Mouse (Mus musculus): ENCODE data around the gene Tex30. TPM values are rescaled to one million over a fixed set of nuclear protein-coding genes. Genes with fewer than 3 reads are reported as not detected.

Gene Tex30
- 10.7 and 11.3 TPM in 2 replicates for polyA plus RNA-seq (2012; rRNA removed)

- TF ChIP-seq CTCF (IDR thresholded peaks at IDR 0.05; ENCODE audit: borderline replicate concordance, insufficient read depth, low read depth, low read length) (no peak), POLR2A (IDR thresholded peaks at IDR 0.05; ENCODE audit: borderline replicate concordance, insufficient read depth, low read length) (peak; percentile 63; the same call in 1 of the 2 replicates)
- peak within 1 kb of the TSS; percentile 95 for H3K4me3 ChIP-seq (replicated peaks; ENCODE audit: insufficient read depth, low read depth, low read length)
- DNase-seq, result peak; percentile 92 to 93
- no peaks in the 10 kb centered on the region for H3K4me1 ChIP-seq (ENCODE audit: control insufficient read depth, insufficient read depth, low read length)
- WGBS, result under 1% methylated on average over 55 of the region's 55 CpGs
- H3K27me3 ChIP-seq (ENCODE audit: control insufficient read depth, insufficient read depth, low read length), result no peaks in the 10 kb centered on the region
- H3K27ac ChIP-seq (ENCODE audit: insufficient read depth, low read length), result peak within 1 kb of the TSS; percentile 68; the same call in 1 of the 2 replicates
Measured at GRCm38 (mm10) chr1:44102259-44102717, at the start of gene Tex30. Gene Tex30, minus strand, starts transcription at chr1:44102441.

GRCm38 (mm10) chr1:44148706-44149105, 46.5 kb upstream of the Tex30 start:
- no peak for TF ChIP-seq CTCF (IDR thresholded peaks at IDR 0.05; ENCODE audit: borderline replicate concordance, insufficient read depth, low read depth, low read length)
- TF ChIP-seq POLR2A (IDR thresholded peaks at IDR 0.05; ENCODE audit: borderline replicate concordance, insufficient read depth, low read length), result no peak
- 6% methylated on average over 6 of the region's 6 CpGs for WGBS

GRCm38 (mm10) chr1:44147563-44148381, 45.5 kb upstream of the Tex30 start, which contains the start of gene Ercc5:
Gene Ercc5, plus strand, starts transcription at chr1:44147744.
- TF ChIP-seq POLR2A (IDR thresholded peaks at IDR 0.05; ENCODE audit: borderline replicate concordance, insufficient read depth, low read length) (peak; percentile 89), CTCF (IDR thresholded peaks at IDR 0.05; ENCODE audit: borderline replicate concordance, insufficient read depth, low read depth, low read length) (0 out of 2 replicates have a peak, but pooled peaks have one; percentile 0)
- DNase-seq, result peak; percentile 87 to 88
- no peaks in the 10 kb centered on the region for H3K4me1 ChIP-seq (ENCODE audit: control insufficient read depth, insufficient read depth, low read length)
- H3K27ac ChIP-seq (ENCODE audit: insufficient read depth, low read length), result peak within 1 kb of the TSS; percentile 81
- under 1% methylated on average over 66 of the region's 66 CpGs for WGBS
- no peaks in the 10 kb centered on the region for H3K27me3 ChIP-seq (ENCODE audit: control insufficient read depth, insufficient read depth, low read length)
- H3K4me3 ChIP-seq (replicated peaks; ENCODE audit: insufficient read depth, low read depth, low read length), result peak within 1 kb of the TSS; percentile 79

More at GRCm38 (mm10) chr1:44148706-44149105, 46.5 kb upstream of the Tex30 start:
- Histone ChIP-seq H3K27me3 (ENCODE audit: control insufficient read depth, insufficient read depth, low read length) (no peaks in the 10 kb centered on the region), H3K27ac (ENCODE audit: insufficient read depth, low read length) (no peak overlapping the region), H3K4me1 (ENCODE audit: control insufficient read depth, insufficient read depth, low read length) (no peaks in the 10 kb centered on the region), H3K4me3 (replicated peaks; ENCODE audit: insufficient read depth, low read depth, low read length) (peak overlapping the region; percentile 57)
- no peak for DNase-seq

DNA sequence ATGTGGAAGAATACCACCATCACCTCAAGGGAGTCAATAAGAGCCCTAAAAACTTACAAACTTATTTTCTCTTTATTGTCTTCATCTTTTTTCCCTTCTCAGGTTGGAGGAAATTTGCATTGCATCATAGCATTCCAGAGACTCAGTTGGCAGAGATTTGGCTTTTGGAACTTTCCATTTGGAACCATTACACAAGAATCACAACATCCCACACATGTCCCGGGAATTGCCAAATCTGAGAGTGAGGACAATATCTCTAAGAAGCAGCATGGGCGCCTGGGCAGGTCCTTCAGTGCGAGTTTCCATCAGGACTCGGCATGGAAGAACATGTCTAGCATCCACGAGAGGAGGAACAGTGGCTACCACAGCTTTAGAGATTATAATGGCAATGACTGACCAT, 40.5 kb upstream of the Tex30 start:
- Histone ChIP-seq H3K27me3 (ENCODE audit: control insufficient read depth, insufficient read depth, low read length) (no peaks in the 10 kb centered on the region), H3K4me1 (ENCODE audit: control insufficient read depth, insufficient read depth, low read length) (no peaks in the 10 kb centered on the region), H3K27ac (ENCODE audit: insufficient read depth, low read length) (no peak overlapping the region), H3K4me3 (replicated peaks; ENCODE audit: insufficient read depth, low read depth, low read length) (no peak overlapping the region)
- 88% methylated on average over 5 of the region's 5 CpGs for WGBS
- no peak for TF ChIP-seq CTCF (IDR thresholded peaks at IDR 0.05; ENCODE audit: borderline replicate concordance, insufficient read depth, low read depth, low read length)
- TF ChIP-seq POLR2A (IDR thresholded peaks at IDR 0.05; ENCODE audit: borderline replicate concordance, insufficient read depth, low read length), result no peak
- no peak for DNase-seq

DNA sequence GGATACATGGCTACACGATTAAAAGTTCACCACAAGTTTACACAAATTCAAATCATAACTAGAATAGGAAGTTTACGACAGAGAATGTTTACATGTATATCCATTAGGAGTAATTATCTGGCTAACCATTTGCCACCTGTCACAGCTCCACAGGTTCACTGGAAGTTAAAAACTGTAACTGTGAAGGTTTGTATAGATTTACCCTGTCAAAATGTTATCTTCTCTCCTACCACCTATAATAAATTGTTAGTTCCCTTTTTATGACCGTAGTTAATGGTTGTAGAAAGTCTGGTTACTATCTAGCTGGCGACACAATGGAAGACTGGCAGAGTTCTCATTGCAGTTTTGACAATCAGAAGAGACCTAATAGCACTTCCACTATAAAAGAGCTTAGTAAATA, 38.0 kb upstream of the Tex30 start:
- 92% methylated on average over 4 of the region's 4 CpGs for WGBS
- Histone ChIP-seq H3K4me3 (replicated peaks; ENCODE audit: insufficient read depth, low read depth, low read length) (no peak overlapping the region), H3K27ac (ENCODE audit: insufficient read depth, low read length) (no peak overlapping the region), H3K27me3 (ENCODE audit: control insufficient read depth, insufficient read depth, low read length) (no peaks in the 10 kb centered on the region), H3K4me1 (ENCODE audit: control insufficient read depth, insufficient read depth, low read length) (no peaks in the 10 kb centered on the region)
- TF ChIP-seq POLR2A (IDR thresholded peaks at IDR 0.05; ENCODE audit: borderline replicate concordance, insufficient read depth, low read length) (no peak), CTCF (IDR thresholded peaks at IDR 0.05; ENCODE audit: borderline replicate concordance, insufficient read depth, low read depth, low read length) (no peak)
- no peak for DNase-seq

GRCm38 (mm10) chr1:44129929-44130581, 27.8 kb upstream of the Tex30 start:
- Histone ChIP-seq H3K27me3 (ENCODE audit: control insufficient read depth, insufficient read depth, low read length) (no peaks in the 10 kb centered on the region), H3K27ac (ENCODE audit: insufficient read depth, low read length) (no peak overlapping the region), H3K4me3 (replicated peaks; ENCODE audit: insufficient read depth, low read depth, low read length) (no peak overlapping the region), H3K4me1 (ENCODE audit: control insufficient read depth, insufficient read depth, low read length) (no peaks in the 10 kb centered on the region)
- WGBS, result 96% methylated on average over 4 of the region's 4 CpGs
- TF ChIP-seq POLR2A (IDR thresholded peaks at IDR 0.05; ENCODE audit: borderline replicate concordance, insufficient read depth, low read length), result no peak
- TF ChIP-seq CTCF (IDR thresholded peaks at IDR 0.05; ENCODE audit: borderline replicate concordance, insufficient read depth, low read depth, low read length), result no peak
- DNase-seq, result no peak

- DNase-seq, result no peak
- no peaks in the 10 kb centered on the region for H3K27me3 ChIP-seq (ENCODE audit: control insufficient read depth, insufficient read depth, low read length)
- TF ChIP-seq POLR2A (IDR thresholded peaks at IDR 0.05; ENCODE audit: borderline replicate concordance, insufficient read depth, low read length), result no peak
- no peak for TF ChIP-seq CTCF (IDR thresholded peaks at IDR 0.05; ENCODE audit: borderline replicate concordance, insufficient read depth, low read depth, low read length)
- H3K4me1 ChIP-seq (ENCODE audit: control insufficient read depth, insufficient read depth, low read length), result no peaks in the 10 kb centered on the region; the same call in 1 of the 2 replicates
- 91% methylated on average over 4 of the region's 4 CpGs for whole genome bisulfite sequencing
- H3K4me3 ChIP-seq (replicated peaks; ENCODE audit: insufficient read depth, low read depth, low read length), result no peak overlapping the region
- H3K27ac ChIP-seq (ENCODE audit: insufficient read depth, low read length), result no peak overlapping the region
Measured at GRCm38 (mm10) chr1:44125590-44125989, 23.3 kb upstream of the Tex30 start.
